Mouse (Mus musculus): ENCODE measurements at regions not wholly inside any gene's neighbourhood (a gene's known extent, or its start where the extent isn't known, plus 50 kb on each side); places are given as distances from the start of the nearest gene placed in this dataset.

- TF ChIP-seq POLR2A (IDR thresholded peaks at IDR 0.05; ENCODE audit: insufficient read depth, low read depth, low read length) (no peak), CTCF (IDR thresholded peaks at IDR 0.05) (no peak)
These were observed 115.6 kb upstream of the Prickle1 start for GRCm38 (mm10) chr15:93711150-93711784.
